Mouse (Mus musculus) ovary, postnatal 10 days (tissue): Measurements from ENCODE around the gene Gm20826.
"Not testable (repeated sequence)": the region's sequence is repeated elsewhere in the genome, so short reads cannot be mapped to it uniquely, and the experiment has no call there.

ENCODE experiments used
- DNase-seq: peaks from one replicate; pipeline ENCODE4 v3.0.0; 2022; ENCODE audit warnings: low spot score

Gene Gm20826

GRCm38 (mm10) chrY:7638389-7638788, at the start of gene Gm20826:
TSS of gene Gm20826 (minus strand) at chrY:7638489.
- not testable (repeated sequence) for DNase-seq
